Mouse (Mus musculus) C2C12 (cell line): ENCODE results near the gene Gdf3.

Source experiments
- CEBPB ChIP-seq: IDR thresholded peaks from one replicate; pipeline ENCODE4 v1.6.1; 2011; ENCODE audit warnings: low read depth, mild to moderate bottlenecking, control low read depth, moderate library complexity
- CTCF ChIP-seq: IDR thresholded peaks from one replicate; pipeline ENCODE4 v1.5.1; 2011; ENCODE audit not compliant: control insufficient read depth, insufficient read depth, insufficient read length
- MAX ChIP-seq: IDR thresholded peaks from one replicate; pipeline ENCODE4 v1.6.1; 2011; ENCODE audit warnings: mild to moderate bottlenecking, control low read depth
- MYOG ChIP-seq: IDR thresholded peaks from one replicate; pipeline ENCODE4 v1.6.1; 2011; ENCODE audit not compliant: control insufficient read depth, insufficient read length; ENCODE audit errors: extremely low read depth

DNA sequence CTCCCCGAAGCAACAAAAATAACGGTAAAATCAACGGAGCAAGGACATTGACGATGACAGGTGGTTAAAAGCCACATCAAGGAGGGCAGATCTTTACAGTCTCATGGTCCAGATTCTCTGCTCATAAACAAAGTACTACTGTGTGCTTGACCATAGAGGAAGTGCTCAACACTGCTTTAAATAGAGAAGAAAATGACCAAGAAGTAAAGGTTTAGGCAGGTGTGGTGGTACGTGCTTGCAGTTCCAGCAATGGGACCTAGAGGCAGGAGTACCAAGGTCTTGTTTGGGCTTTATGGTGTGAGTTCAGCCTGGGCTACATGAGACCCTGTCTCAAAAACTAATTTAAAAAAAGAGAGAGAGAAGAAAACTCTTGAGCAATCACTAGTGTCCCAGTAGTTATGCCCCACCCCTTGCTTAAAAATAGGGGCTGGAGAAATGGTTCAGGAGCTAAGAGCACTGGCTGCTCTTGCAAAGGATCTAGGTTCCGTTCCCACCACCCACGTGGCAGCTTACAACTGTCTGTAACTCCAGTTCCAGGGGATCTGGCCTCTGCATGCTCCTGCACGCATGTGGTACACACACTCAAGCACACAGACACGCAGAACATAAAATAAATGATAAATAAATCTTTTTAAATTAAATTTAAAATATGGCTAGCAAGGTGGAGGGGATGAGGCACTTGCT is 10.7 kb downstream of the Gdf3 start:
- TF ChIP-seq CEBPB (no peak), CTCF (no peak), MAX (no peak), MYOG (no peak)
